Mouse (Mus musculus): ENCODE measurements around the gene C2cd2l. TPM values are rescaled to one million over a fixed set of nuclear protein-coding genes. Genes with fewer than 3 reads are reported as not detected.
"Not testable (repeated sequence)": the region's sequence is repeated elsewhere in the genome, so short reads cannot be mapped to it uniquely, and the experiment has no call there.

Gene C2cd2l
- polyA plus RNA-seq (2015; fragmentation: Nextera tagmentation; extraction: Ambion mirVana) = 6.8 and 7.4 TPM in 2 replicates

GRCm38 (mm10) chr9:44319887-44320798 lies at the start of gene C2cd2l:
Gene C2cd2l, minus strand, starts transcription at chr9:44320285.
- Histone ChIP-seq H3K4me3 (ENCODE audit: low read length) (peak within 1 kb of the TSS; percentile 90), H3K27ac (ENCODE audit: low read length) (peak within 1 kb of the TSS; percentile 73), H3K27me3 (ENCODE audit: control insufficient read depth, insufficient read depth, low read depth, low read length) (no peaks in the 10 kb centered on the region), H3K4me2 (ENCODE audit: low read depth, low read length) (peak within 1 kb of the TSS; percentile 63), H3K9ac (ENCODE audit: low read length) (peak within 1 kb of the TSS; percentile 87), H3K9me3 (ENCODE audit: control insufficient read depth, low read length) (no peaks in the 10 kb centered on the region), H3K4me1 (replicated peaks; ENCODE audit: control insufficient read depth, insufficient read depth, low read length) (peaks cover 20% of the 10 kb centered on the region), H3K36me3 (ENCODE audit: control insufficient read depth, insufficient read depth, low read length) (0 out of 2 replicates have a peak, but pooled peaks cover 4% of the 10 kb centered on the region)
- WGBS = under 1% methylated on average over 62 of the region's 67 CpGs
- ATAC-seq (ENCODE audit: low read depth) = peak; percentile 99

GRCm38 (mm10) chr9:44364480-44364879 lies 44.4 kb upstream of the C2cd2l start:
- no peaks in the 10 kb centered on the region for H3K27me3 ChIP-seq (ENCODE audit: control insufficient read depth, insufficient read depth, low read depth, low read length)
- no peaks in the 10 kb centered on the region for H3K9me3 ChIP-seq (ENCODE audit: control insufficient read depth, low read length)
- H3K4me2 ChIP-seq (ENCODE audit: low read depth, low read length) = no peak overlapping the region
- peaks cover 5% of the 10 kb centered on the region for H3K4me1 ChIP-seq (replicated peaks; ENCODE audit: control insufficient read depth, insufficient read depth, low read length)
- no peaks in the 10 kb centered on the region for H3K36me3 ChIP-seq (ENCODE audit: control insufficient read depth, insufficient read depth, low read length)
- no peak overlapping the region for H3K27ac ChIP-seq (ENCODE audit: low read length)
- 63% methylated on average over 3 of the region's 3 CpGs for WGBS
- no peak overlapping the region for H3K9ac ChIP-seq (ENCODE audit: low read length)
- no peak overlapping the region for H3K4me3 ChIP-seq (ENCODE audit: low read length)
- ATAC-seq (ENCODE audit: low read depth) = no peak

- peak overlapping the region; percentile 68 for H3K4me2 ChIP-seq (ENCODE audit: low read depth, low read length)
- H3K4me3 ChIP-seq (ENCODE audit: low read length) = peak overlapping the region; percentile 90
- not testable (repeated sequence) for H3K36me3 ChIP-seq (ENCODE audit: control insufficient read depth, insufficient read depth, low read length); H3K9me3 ChIP-seq (ENCODE audit: control insufficient read depth, low read length); H3K4me1 ChIP-seq (replicated peaks; ENCODE audit: control insufficient read depth, insufficient read depth, low read length); H3K27me3 ChIP-seq (ENCODE audit: control insufficient read depth, insufficient read depth, low read depth, low read length)
- peak; percentile 56 for ATAC-seq (ENCODE audit: low read depth)
- peak overlapping the region; percentile 55 for H3K9ac ChIP-seq (ENCODE audit: low read length)
- H3K27ac ChIP-seq (ENCODE audit: low read length) = peak overlapping the region; percentile 43; the same call in 1 of the 2 replicates
- 35% methylated on average over 4 of the region's 4 CpGs for WGBS
Observed at GRCm38 (mm10) chr9:44361931-44362330, 41.8 kb upstream of the C2cd2l start.

GRCm38 (mm10) chr9:44361190-44361917 lies 41.3 kb upstream of the C2cd2l start, which contains the start of gene Vps11:
Gene Vps11, minus strand, starts transcription at chr9:44361670.
- peak; percentile 98 for ATAC-seq (ENCODE audit: low read depth)
- Histone ChIP-seq H3K4me2 (ENCODE audit: low read depth, low read length) (peak within 1 kb of the TSS; percentile 81), H3K27ac (ENCODE audit: low read length) (peak within 1 kb of the TSS; percentile 72), H3K9me3 (ENCODE audit: control insufficient read depth, low read length) (no peaks in the 10 kb centered on the region), H3K36me3 (ENCODE audit: control insufficient read depth, insufficient read depth, low read length) (peaks cover 7% of the 10 kb centered on the region), H3K9ac (ENCODE audit: low read length) (peak within 1 kb of the TSS; percentile 85), H3K27me3 (ENCODE audit: control insufficient read depth, insufficient read depth, low read depth, low read length) (no peaks in the 10 kb centered on the region), H3K4me3 (ENCODE audit: low read length) (peak within 1 kb of the TSS; percentile 90), H3K4me1 (replicated peaks; ENCODE audit: control insufficient read depth, insufficient read depth, low read length) (peaks cover 5% of the 10 kb centered on the region)
- under 1% methylated on average over 44 of the region's 44 CpGs for WGBS

- Histone ChIP-seq H3K4me2 (ENCODE audit: low read depth, low read length) (no peak overlapping the region), H3K4me3 (ENCODE audit: low read length) (no peak overlapping the region), H3K27ac (ENCODE audit: low read length) (no peak overlapping the region), H3K4me1 (replicated peaks; ENCODE audit: control insufficient read depth, insufficient read depth, low read length) (peaks cover 5% of the 10 kb centered on the region), H3K36me3 (ENCODE audit: control insufficient read depth, insufficient read depth, low read length) (peaks cover 45% of the 10 kb centered on the region), H3K27me3 (ENCODE audit: control insufficient read depth, insufficient read depth, low read depth, low read length) (no peaks in the 10 kb centered on the region), H3K9me3 (ENCODE audit: control insufficient read depth, low read length) (no peaks in the 10 kb centered on the region), H3K9ac (ENCODE audit: low read length) (no peak overlapping the region)
- ATAC-seq (ENCODE audit: low read depth) = no peak
- 70% methylated on average over 4 of the region's 4 CpGs for WGBS
Observed at GRCm38 (mm10) chr9:44357207-44357606, 37.1 kb upstream of the C2cd2l start.

GRCm38 (mm10) chr9:44353142-44353541 lies 33.1 kb upstream of the C2cd2l start:
- Histone ChIP-seq H3K27ac (ENCODE audit: low read length) (no peak overlapping the region), H3K4me3 (ENCODE audit: low read length) (no peak overlapping the region), H3K4me2 (ENCODE audit: low read depth, low read length) (no peak overlapping the region), H3K36me3 (ENCODE audit: control insufficient read depth, insufficient read depth, low read length) (peaks cover 73% of the 10 kb centered on the region), H3K9ac (ENCODE audit: low read length) (no peak overlapping the region), H3K9me3 (ENCODE audit: control insufficient read depth, low read length) (no peaks in the 10 kb centered on the region), H3K4me1 (replicated peaks; ENCODE audit: control insufficient read depth, insufficient read depth, low read length) (no peaks in the 10 kb centered on the region), H3K27me3 (ENCODE audit: control insufficient read depth, insufficient read depth, low read depth, low read length) (no peaks in the 10 kb centered on the region)
- ATAC-seq (ENCODE audit: low read depth) = no peak
- 87% methylated on average over 6 of the region's 6 CpGs for WGBS

GRCm38 (mm10) chr9:44352337-44352736 lies 32.3 kb upstream of the C2cd2l start:
- no peak for ATAC-seq (ENCODE audit: low read depth)
- H3K4me3 ChIP-seq (ENCODE audit: low read length) = no peak overlapping the region

GRCm38 (mm10) chr9:44351396-44351795 lies 31.3 kb upstream of the C2cd2l start:
- Histone ChIP-seq H3K9me3 (ENCODE audit: control insufficient read depth, low read length) (no peaks in the 10 kb centered on the region), H3K4me2 (ENCODE audit: low read depth, low read length) (no peak overlapping the region), H3K27me3 (ENCODE audit: control insufficient read depth, insufficient read depth, low read depth, low read length) (no peaks in the 10 kb centered on the region), H3K36me3 (ENCODE audit: control insufficient read depth, insufficient read depth, low read length) (peaks cover 78% of the 10 kb centered on the region), H3K9ac (ENCODE audit: low read length) (no peak overlapping the region), H3K4me3 (ENCODE audit: low read length) (no peak overlapping the region), H3K4me1 (replicated peaks; ENCODE audit: control insufficient read depth, insufficient read depth, low read length) (no peaks in the 10 kb centered on the region), H3K27ac (ENCODE audit: low read length) (no peak overlapping the region)
- 92% methylated on average over 4 of the region's 4 CpGs for WGBS
- no peak for ATAC-seq (ENCODE audit: low read depth)

More at GRCm38 (mm10) chr9:44352337-44352736, 32.3 kb upstream of the C2cd2l start:
- WGBS = 88% methylated on average over 10 of the region's 10 CpGs
- Histone ChIP-seq H3K27ac (ENCODE audit: low read length) (no peak overlapping the region), H3K9ac (ENCODE audit: low read length) (no peak overlapping the region), H3K27me3 (ENCODE audit: control insufficient read depth, insufficient read depth, low read depth, low read length) (no peaks in the 10 kb centered on the region), H3K4me2 (ENCODE audit: low read depth, low read length) (no peak overlapping the region), H3K36me3 (ENCODE audit: control insufficient read depth, insufficient read depth, low read length) (peaks cover 81% of the 10 kb centered on the region), H3K9me3 (ENCODE audit: control insufficient read depth, low read length) (no peaks in the 10 kb centered on the region), H3K4me1 (replicated peaks; ENCODE audit: control insufficient read depth, insufficient read depth, low read length) (no peaks in the 10 kb centered on the region)

GRCm38 (mm10) chr9:44348546-44348945 lies 28.5 kb upstream of the C2cd2l start:
- H3K9me3 ChIP-seq (ENCODE audit: control insufficient read depth, low read length) = no peaks in the 10 kb centered on the region
- no peak overlapping the region for H3K9ac ChIP-seq (ENCODE audit: low read length)
- no peaks in the 10 kb centered on the region for H3K27me3 ChIP-seq (ENCODE audit: control insufficient read depth, insufficient read depth, low read depth, low read length)
- ATAC-seq (ENCODE audit: low read depth) = no peak
- no peak overlapping the region for H3K4me2 ChIP-seq (ENCODE audit: low read depth, low read length)
- peaks cover 4% of the 10 kb centered on the region; the same call in 1 of the 2 replicates for H3K4me1 ChIP-seq (replicated peaks; ENCODE audit: control insufficient read depth, insufficient read depth, low read length)
- H3K27ac ChIP-seq (ENCODE audit: low read length) = no peak overlapping the region
- no peak overlapping the region for H3K4me3 ChIP-seq (ENCODE audit: low read length)
- 98% methylated on average over 4 of the region's 4 CpGs for WGBS
- peaks cover 52% of the 10 kb centered on the region for H3K36me3 ChIP-seq (ENCODE audit: control insufficient read depth, insufficient read depth, low read length)
